Mouse (Mus musculus) liver, embryonic 11.5 days (tissue): ENCODE data around the gene Dhcr24. TPM values are rescaled to one million over a fixed set of nuclear protein-coding genes. Genes with fewer than 3 reads are reported as not detected.
A peak's percentile ranks its signal among the peaks of the same experiment; 100 is the strongest.

Experiments
- ATAC-seq: fragments of 200-750 bp; cut with Nextera tagmentation; replicated peaks from 2 replicates; pipeline ENCODE4 v1.8.0; 2017; ENCODE audit warnings: moderate number of reproducible peaks, mild to moderate bottlenecking, moderate TSS enrichment, moderate library complexity; ENCODE audit not compliant: low FRiP score
- DNase-seq: peaks from one replicate; pipeline ENCODE4 v3.0.0-alpha.2; 2017; ENCODE audit warnings: low spot score
- H3K27ac ChIP-seq: fragments of 300-500 bp; sonication (generic); 2 replicates; pipeline ENCODE4 v1.5.1; 2014; ENCODE audit warnings: mild to moderate bottlenecking, low read depth, low read length, control low read depth
- H3K27me3 ChIP-seq: fragments of 300-500 bp; sonication (generic); replicated peaks from 2 replicates; pipeline ENCODE4 v1.6.1; 2014; ENCODE audit warnings: low read length, mixed read lengths; ENCODE audit not compliant: control insufficient read depth, insufficient read depth
- H3K36me3 ChIP-seq: fragments of 300-500 bp; sonication (generic); 2 replicates; pipeline ENCODE4 v1.6.1; 2014; ENCODE audit warnings: mild to moderate bottlenecking, low read length, moderate library complexity, mixed read lengths; ENCODE audit not compliant: control insufficient read depth, insufficient read depth
- H3K4me1 ChIP-seq: fragments of 300-500 bp; sonication (generic); replicated peaks from 2 replicates; pipeline ENCODE4 v1.6.1; 2014; ENCODE audit warnings: low read length, mixed read lengths; ENCODE audit not compliant: control insufficient read depth, insufficient read depth
- H3K4me2 ChIP-seq: fragments of 300-500 bp; sonication (generic); 2 replicates; pipeline ENCODE4 v1.6.1; 2014; ENCODE audit warnings: mild to moderate bottlenecking, control low read depth, moderate library complexity
- H3K4me3 ChIP-seq: fragments of 300-500 bp; sonication (generic); 2 replicates; pipeline ENCODE4 v1.5.1; 2014; ENCODE audit warnings: low read depth, low read length, control low read depth
- H3K9ac ChIP-seq: fragments of 300-500 bp; sonication (generic); 2 replicates; pipeline ENCODE4 v1.6.1; 2014; ENCODE audit warnings: low read depth, low read length, control low read depth
- H3K9me3 ChIP-seq: fragments of 300-500 bp; sonication (generic); 2 replicates; pipeline ENCODE4 v1.6.1; 2016; ENCODE audit warnings: low read length, inconsistent platforms, mixed read lengths; ENCODE audit not compliant: control insufficient read depth
- WGBS: fragments of 180-500 bp; shearing (Covaris S2); extraction: QIAGEN DNeasy Blood & Tissue Kit; methylation state at CpG from one replicate; pipeline ENCODE4 v1.1.7; 2014; 5-methylcytosine and 5-hydroxymethylcytosine counted together
- polyA plus RNA-seq: library from polyadenylated mRNA; unstranded; fragments of >200 nt; fragmentation: Nextera tagmentation; extraction: Ambion mirVana; gene quantifications from 2 replicates; pipeline ENCODE4 v1.2.1, GENCODE M21; 2014

Gene Dhcr24
- 22.9 and 23.0 TPM in 2 replicates for polyA plus RNA-seq

DNA sequence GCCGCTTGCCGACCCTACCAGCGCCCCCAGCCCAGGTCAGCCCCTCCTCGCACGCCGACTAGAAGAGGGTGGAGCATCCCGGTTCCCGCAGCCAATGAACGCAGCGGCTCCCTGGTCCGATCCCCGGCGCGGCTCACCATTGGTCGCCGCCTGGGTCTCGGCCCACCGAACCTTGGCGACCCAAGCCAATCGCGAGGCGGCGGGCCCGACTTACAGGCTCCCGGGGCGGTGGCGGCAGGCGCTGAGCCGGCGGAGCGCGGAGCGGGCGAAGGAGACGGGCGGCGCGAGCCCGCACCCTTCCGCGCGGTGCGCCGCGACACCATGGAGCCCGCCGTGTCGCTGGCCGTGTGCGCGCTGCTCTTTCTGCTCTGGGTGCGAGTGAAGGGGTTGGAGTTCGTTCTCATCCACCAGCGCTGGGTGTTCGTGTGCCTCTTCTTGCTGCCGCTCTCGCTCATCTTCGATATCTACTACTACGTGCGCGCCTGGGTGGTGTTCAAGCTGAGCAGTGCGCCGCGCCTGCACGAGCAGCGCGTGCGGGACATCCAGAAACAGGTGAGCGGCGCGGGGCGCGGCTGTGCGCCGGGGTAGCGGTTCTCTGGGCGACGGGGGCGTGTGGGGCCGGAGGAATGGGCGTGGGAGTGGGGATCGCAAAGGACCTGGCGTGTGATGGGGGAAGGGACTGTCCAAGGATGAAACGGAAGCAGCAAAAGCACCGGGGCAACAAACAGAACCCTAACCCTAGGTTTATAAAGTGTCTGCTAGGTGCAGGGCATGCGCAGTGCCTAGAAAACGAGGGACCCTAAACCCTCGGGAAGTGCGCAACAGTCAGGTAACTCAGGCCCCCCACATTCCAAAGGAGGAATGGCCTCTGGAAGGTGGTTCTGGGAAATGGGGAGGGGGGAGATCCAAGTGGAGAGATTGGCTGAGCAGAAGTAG is at the start of gene Dhcr24:
TSS of gene Dhcr24 (plus strand) at position 193 of the 936 bp plus-strand sequence.
- ATAC-seq: peak; percentile 96
- Histone ChIP-seq H3K9me3 (no peaks in the 10 kb centered on the region), H3K4me1 (peaks cover 21% of the 10 kb centered on the region)

DNA sequence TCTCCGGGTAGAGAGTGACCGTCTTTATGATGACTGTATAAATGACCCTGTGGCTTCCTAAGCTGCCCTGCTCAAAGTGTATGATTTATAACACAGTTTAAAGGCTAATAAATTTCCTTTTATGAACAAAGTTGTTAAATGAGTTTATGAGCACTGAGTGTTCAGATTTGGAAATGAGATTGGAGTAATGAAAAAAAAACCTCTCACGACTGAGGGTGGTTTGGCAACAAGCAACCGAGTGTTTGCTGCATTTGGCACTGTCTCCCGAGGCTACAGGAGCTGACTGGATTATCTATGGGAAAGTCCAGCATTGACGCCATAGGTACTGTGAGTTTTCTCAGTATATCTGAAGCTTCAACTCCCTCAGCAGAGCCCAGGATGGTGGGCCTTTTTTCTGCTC is 46.2 kb upstream of the Dhcr24 start:
- H3K36me3 ChIP-seq: no peaks in the 10 kb centered on the region
- no peaks in the 10 kb centered on the region for H3K4me1 ChIP-seq
- H3K27me3 ChIP-seq: no peaks in the 10 kb centered on the region
- no peak overlapping the region for H3K4me2 ChIP-seq
- H3K4me3 ChIP-seq: no peak overlapping the region
- no peak for ATAC-seq
- DNase-seq: no peak
- no peak overlapping the region for H3K9ac ChIP-seq
- no peaks in the 10 kb centered on the region for H3K9me3 ChIP-seq
- no peak overlapping the region for H3K27ac ChIP-seq
- WGBS: 76% methylated on average over 6 of the region's 6 CpGs

More for the DNA sequence above, at the start of gene Dhcr24:
- Histone ChIP-seq H3K27me3 (no peaks in the 10 kb centered on the region), H3K36me3 (peaks cover 10% of the 10 kb centered on the region), H3K27ac (peak within 1 kb of the TSS; percentile 67), H3K4me2 (peak within 1 kb of the TSS; percentile 71), H3K9ac (peak within 1 kb of the TSS; percentile 79), H3K4me3 (peak within 1 kb of the TSS; percentile 83)
- WGBS: under 1% methylated on average over 89 of the region's 89 CpGs
- peak; percentile 93 for DNase-seq

DNA sequence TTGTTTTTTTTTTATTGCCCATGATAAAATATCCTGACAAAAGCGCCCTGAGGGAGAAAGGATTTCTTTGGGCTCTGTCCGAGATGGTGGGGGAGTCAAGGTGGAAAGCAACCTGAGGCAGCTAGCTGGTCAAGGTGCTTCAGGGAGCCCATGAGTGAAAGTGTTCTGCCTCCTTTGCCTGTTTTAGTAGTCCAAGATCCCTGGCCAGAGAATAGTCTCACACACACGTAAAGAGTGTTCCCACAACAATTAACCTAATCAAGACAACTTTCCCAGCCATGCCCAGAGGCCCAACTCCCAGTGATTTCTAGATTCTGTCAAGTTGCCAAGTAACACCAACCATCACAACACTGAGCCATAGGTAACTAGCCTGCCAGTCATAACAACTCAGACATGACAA is 38.3 kb upstream of the Dhcr24 start:
- no peak for DNase-seq
- H3K4me2 ChIP-seq: no peak overlapping the region
- H3K36me3 ChIP-seq: no peaks in the 10 kb centered on the region
- H3K27ac ChIP-seq: no peak overlapping the region
- H3K27me3 ChIP-seq: no peaks in the 10 kb centered on the region
- 73% methylated on average over 3 of the region's 3 CpGs for WGBS
- no peak for ATAC-seq
- no peaks in the 10 kb centered on the region for H3K9me3 ChIP-seq
- H3K4me3 ChIP-seq: no peak overlapping the region
- no peak overlapping the region for H3K9ac ChIP-seq
- H3K4me1 ChIP-seq: no peaks in the 10 kb centered on the region

DNA sequence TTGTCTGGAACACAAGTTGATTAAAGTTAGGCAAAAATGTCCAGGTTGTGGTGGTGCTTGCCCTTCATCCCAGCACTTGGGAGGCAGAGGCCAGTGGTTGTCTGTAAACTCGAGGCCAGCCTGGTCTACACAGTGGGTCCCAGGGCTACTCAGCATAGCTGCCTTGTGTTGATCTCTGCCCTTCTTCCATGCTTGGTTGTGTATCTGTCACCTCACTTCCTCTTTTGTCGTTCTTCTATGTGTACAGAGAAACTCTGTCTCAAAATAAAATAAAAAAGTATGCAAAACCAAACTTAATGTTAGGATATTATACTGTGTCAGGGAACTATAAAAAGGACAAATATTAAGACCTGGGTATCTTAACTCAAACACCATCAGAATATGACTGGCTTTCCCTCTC is 36.7 kb upstream of the Dhcr24 start:
- no peaks in the 10 kb centered on the region for H3K27me3 ChIP-seq
- DNase-seq (no peak), ATAC-seq (no peak)
- peaks cover 1% of the 10 kb centered on the region for H3K4me1 ChIP-seq
- WGBS: 37% methylated on average over 2 of the region's 2 CpGs
- no peak overlapping the region for H3K9ac ChIP-seq
- no peaks in the 10 kb centered on the region for H3K36me3 ChIP-seq
- H3K4me3 ChIP-seq: no peak overlapping the region
- no peak overlapping the region for H3K4me2 ChIP-seq
- no peak overlapping the region for H3K27ac ChIP-seq
- no peaks in the 10 kb centered on the region for H3K9me3 ChIP-seq

DNA sequence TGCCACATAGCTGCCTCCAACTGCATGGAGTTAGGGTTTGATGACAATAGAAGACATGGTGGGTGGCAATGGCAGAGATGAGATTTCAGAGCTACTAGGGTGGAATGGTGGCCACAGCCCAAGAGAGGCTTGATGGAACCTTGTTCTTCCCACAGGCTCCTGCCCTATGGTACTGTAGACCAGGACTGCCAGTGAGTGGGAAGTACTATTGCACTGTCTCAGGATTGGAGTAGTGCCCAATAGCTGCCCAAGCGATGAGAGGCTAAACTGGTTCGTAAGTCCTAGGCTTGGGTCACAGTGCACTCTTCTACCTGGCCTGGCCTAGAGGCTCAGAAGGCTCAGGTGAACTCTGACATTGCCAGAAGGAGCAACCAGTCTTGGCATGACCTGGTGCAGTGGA is 35.8 kb upstream of the Dhcr24 start:
- no peak for ATAC-seq
- H3K36me3 ChIP-seq: no peaks in the 10 kb centered on the region
- no peaks in the 10 kb centered on the region for H3K9me3 ChIP-seq
- no peak overlapping the region for H3K27ac ChIP-seq
- no peaks in the 10 kb centered on the region for H3K27me3 ChIP-seq
- no peak overlapping the region for H3K9ac ChIP-seq
- H3K4me1 ChIP-seq: peaks cover 3% of the 10 kb centered on the region
- no peak for DNase-seq
- H3K4me3 ChIP-seq: no peak overlapping the region
- 88% methylated on average over 2 of the region's 2 CpGs for WGBS
- no peak overlapping the region for H3K4me2 ChIP-seq

DNA sequence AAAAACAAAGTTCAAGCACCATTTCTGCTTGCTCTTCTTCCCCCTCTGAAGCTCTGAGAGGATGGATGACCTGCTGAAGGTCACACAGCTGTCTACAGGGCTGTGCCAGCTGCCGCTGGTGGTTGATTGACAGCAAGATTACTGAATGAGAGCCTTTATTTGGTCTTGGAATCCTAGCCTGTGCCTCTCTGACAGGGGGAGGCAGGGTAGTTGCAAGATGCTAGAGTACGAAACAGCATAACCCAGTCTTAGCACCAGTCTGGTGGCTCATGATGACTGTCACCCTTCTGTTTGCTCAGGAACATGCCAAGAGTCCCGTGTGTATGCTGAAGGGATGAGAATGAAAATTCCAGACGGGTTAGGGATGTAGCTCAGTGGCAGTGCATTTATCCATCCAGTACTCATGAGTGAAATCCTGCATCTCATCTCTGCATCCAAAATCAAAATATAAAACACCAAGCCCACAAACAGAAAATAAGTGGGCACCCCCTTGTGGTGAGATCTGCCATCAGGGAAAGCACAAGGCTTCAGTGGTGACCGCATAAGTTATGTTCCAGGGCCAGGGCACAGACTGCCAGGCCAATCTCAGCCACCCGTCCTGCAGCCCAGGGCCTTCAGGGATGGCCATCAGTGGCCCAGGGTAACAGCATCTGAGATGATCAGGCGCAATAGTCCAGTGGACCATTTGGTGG is 32.8 kb upstream of the Dhcr24 start:
- H3K9ac ChIP-seq: no peak overlapping the region

DNA sequence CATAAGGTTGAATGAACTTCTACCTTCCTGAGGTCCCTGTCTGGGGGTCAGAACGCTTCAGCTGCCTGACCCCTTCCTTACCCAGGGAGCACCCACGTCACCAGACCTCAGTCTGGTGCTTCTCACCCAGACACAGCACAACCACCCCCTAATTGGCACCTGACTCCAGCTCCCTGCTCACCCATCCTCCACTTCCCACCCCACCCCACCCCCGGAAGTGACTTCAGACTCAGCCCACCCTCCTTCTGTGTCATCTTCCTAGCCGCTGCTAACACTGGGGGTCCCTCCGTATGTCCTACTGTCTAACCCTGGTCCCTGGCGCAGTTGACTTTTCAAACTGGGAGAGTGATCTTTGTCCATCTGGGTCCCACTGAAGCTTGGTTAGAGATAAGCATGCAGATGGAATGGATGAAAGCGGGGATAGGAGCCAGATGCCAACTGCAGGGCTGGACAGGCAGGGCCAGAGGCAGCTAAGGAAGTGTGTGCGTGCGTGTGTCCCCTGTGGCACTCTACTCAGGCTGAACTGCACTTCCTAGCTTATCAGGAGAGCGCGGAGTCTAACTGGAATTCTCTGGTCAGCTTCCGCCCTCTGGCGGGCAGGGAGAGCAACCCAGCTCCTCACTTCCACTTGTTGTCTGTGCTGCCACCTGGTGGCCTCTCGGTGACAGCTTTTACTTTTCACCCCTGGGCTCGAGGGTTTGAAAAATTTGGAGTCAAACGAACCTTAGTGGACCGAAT is 31.3 kb upstream of the Dhcr24 start:
- peak overlapping the region; percentile 39; the same call in 1 of the 2 replicates for H3K9ac ChIP-seq

More for the DNA sequence above, 32.8 kb upstream of the Dhcr24 start:
- Histone ChIP-seq H3K4me3 (no peak overlapping the region), H3K36me3 (no peaks in the 10 kb centered on the region), H3K9me3 (no peaks in the 10 kb centered on the region), H3K4me1 (peaks cover 3% of the 10 kb centered on the region), H3K4me2 (no peak overlapping the region), H3K27me3 (no peaks in the 10 kb centered on the region), H3K27ac (no peak overlapping the region)
- DNase-seq (no peak), ATAC-seq (no peak)
- WGBS: 70% methylated on average over 7 of the region's 7 CpGs

DNA sequence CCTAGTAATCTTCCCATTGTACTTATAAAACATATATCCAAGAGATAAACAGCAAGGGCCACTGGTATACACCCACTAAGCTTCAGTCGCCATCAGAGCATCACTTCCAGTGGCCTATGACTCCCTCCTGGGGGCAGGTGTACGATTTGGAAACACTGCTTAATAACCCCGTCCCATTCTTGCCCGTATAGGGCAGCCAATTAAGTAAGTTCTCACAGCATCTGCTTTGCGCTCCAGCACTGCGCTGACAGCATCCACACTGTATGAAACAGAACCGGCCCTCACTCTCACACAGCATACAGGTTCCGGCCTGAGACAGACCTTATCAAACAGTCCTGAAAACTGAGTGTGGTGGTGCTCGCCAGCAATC is 30.7 kb upstream of the Dhcr24 start:
- peak; percentile 19; the same call in 1 of the 2 replicates for ATAC-seq
- no peaks in the 10 kb centered on the region for H3K27me3 ChIP-seq
- DNase-seq: no peak
- no peak overlapping the region for H3K9ac ChIP-seq
- H3K4me3 ChIP-seq: no peak overlapping the region
- no peaks in the 10 kb centered on the region for H3K9me3 ChIP-seq
- no peak overlapping the region for H3K27ac ChIP-seq
- H3K4me2 ChIP-seq: no peak overlapping the region
- 65% methylated on average over 9 of the region's 9 CpGs for WGBS
- no peaks in the 10 kb centered on the region for H3K36me3 ChIP-seq
- peaks cover 5% of the 10 kb centered on the region for H3K4me1 ChIP-seq

More for the DNA sequence above, 31.3 kb upstream of the Dhcr24 start:
- H3K4me3 ChIP-seq: peak overlapping the region; percentile 27; the same call in 1 of the 2 replicates
- DNase-seq: peak; percentile 82
- peak overlapping the region; percentile 59 for H3K4me2 ChIP-seq
- WGBS: 15% methylated on average over 17 of the region's 17 CpGs
- ATAC-seq: peak; percentile 88
- H3K9me3 ChIP-seq: no peaks in the 10 kb centered on the region
- 0 out of 2 replicates have a peak overlapping the region, but pooled peaks have one; percentile 16 for H3K27ac ChIP-seq
- peaks cover 5% of the 10 kb centered on the region for H3K4me1 ChIP-seq
- H3K27me3 ChIP-seq: no peaks in the 10 kb centered on the region
- H3K36me3 ChIP-seq: no peaks in the 10 kb centered on the region
